Mouse (Mus musculus) cortical plate, adult 2 months (tissue): ENCODE measurements around the gene Rassf2.

Source experiments
- CTCF ChIP-seq: fragments of 200-500 bp; IDR thresholded peaks from 2 replicates; pipeline ENCODE4 v1.5.1; 2011; ENCODE audit warnings: mild to moderate bottlenecking, control low read depth, low read length; ENCODE audit not compliant: insufficient read depth; ENCODE audit errors: extremely low read depth
- POLR2A ChIP-seq: fragments of 200-500 bp; IDR thresholded peaks from 2 replicates; pipeline ENCODE4 v1.6.1; 2011; ENCODE audit warnings: mild to moderate bottlenecking, low read length, control low read depth; ENCODE audit not compliant: insufficient read depth; ENCODE audit errors: extremely low read depth

DNA sequence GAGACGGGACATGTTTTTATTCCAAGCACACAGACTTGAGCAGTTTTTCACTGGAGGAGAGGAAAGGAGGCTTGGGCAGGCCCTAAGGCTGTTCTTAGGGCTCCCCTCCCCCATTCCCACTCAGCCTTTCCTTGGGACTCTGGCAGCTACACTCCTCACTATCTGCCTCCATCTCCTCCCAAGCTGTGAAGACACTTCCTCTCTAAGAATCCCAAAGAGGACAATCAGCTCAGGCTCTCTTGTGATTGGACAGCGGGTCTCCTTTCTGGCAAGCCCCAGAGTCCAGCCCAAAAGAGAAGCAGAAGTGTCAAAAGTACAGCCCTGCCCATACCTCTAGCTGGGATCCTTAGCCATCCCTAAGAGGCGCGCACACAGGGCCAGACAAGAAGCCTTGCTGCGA lies 2.7 kb downstream of the Rassf2 start:
- TF ChIP-seq POLR2A (no peak), CTCF (no peak)
